Mouse (Mus musculus) T-helper 1 cell (primary cell): ENCODE data around the gene Marf1.

Experiments
- in situ Hi-C: fragments of 300-600 bp; cut with MboI, MseI; formaldehyde crosslinking; loops from one replicate; pipeline ENCODE4 v1.15.1; 2025; ENCODE audit warnings: high pct_unique_total_duplicates

Gene Marf1

GRCm38 (mm10) chr16:14139106-14139505 lies 24.0 kb downstream of the Marf1 start:
- in situ Hi-C loops, result no loop called here

- in situ Hi-C loops, result no loop called here
These were observed 25.1 kb downstream of the Marf1 start for GRCm38 (mm10) chr16:14137976-14138561.

GRCm38 (mm10) chr16:14135014-14135413 lies 28.1 kb downstream of the Marf1 start:
- in situ Hi-C loops, result no loop called here

GRCm38 (mm10) chr16:14131838-14132237 lies 31.3 kb downstream of the Marf1 start:
- in situ Hi-C loops, result no loop called here

GRCm38 (mm10) chr16:14131376-14131775 lies 31.8 kb downstream of the Marf1 start:
- in situ Hi-C loops, result no loop called here

- in situ Hi-C loops, result no loop called here
These were observed 32.4 kb downstream of the Marf1 start for GRCm38 (mm10) chr16:14130796-14131195.

GRCm38 (mm10) chr16:14128977-14129376 lies 34.2 kb downstream of the Marf1 start:
- in situ Hi-C loops, result no loop called here

GRCm38 (mm10) chr16:14125253-14125652 lies 37.9 kb downstream of the Marf1 start:
- in situ Hi-C loops, result no loop called here

- in situ Hi-C loops, result no loop called here
These were observed 38.4 kb downstream of the Marf1 start for GRCm38 (mm10) chr16:14124709-14125108.

- in situ Hi-C loops, result no loop called here
These were observed 39.2 kb downstream of the Marf1 start for GRCm38 (mm10) chr16:14123901-14124300.

- in situ Hi-C loops, result no loop called here
These were observed 40.6 kb downstream of the Marf1 start for GRCm38 (mm10) chr16:14122586-14122985.

- in situ Hi-C loops, result no loop called here
These were observed 41.6 kb downstream of the Marf1 start for GRCm38 (mm10) chr16:14121563-14121962.

- in situ Hi-C loops, result no loop called here
These were observed 42.2 kb downstream of the Marf1 start for GRCm38 (mm10) chr16:14120941-14121340.

GRCm38 (mm10) chr16:14117299-14117698 lies 45.9 kb downstream of the Marf1 start:
- in situ Hi-C loops, result no loop called here

GRCm38 (mm10) chr16:14112742-14113141 lies 50.4 kb downstream of the Marf1 start:
- in situ Hi-C loops, result no loop called here

GRCm38 (mm10) chr16:14112133-14112532 lies 51.0 kb downstream of the Marf1 start:
- in situ Hi-C loops, result no loop called here

- in situ Hi-C loops, result no loop called here
These were observed 52.2 kb downstream of the Marf1 start for GRCm38 (mm10) chr16:14110922-14111321.

GRCm38 (mm10) chr16:14109651-14110230 lies 53.4 kb downstream of the Marf1 start:
- in situ Hi-C loops, result loop anchor here (5.0 to 10.0 kb wide), 2 partner anchors 33 to 55 kb away; partner anchors contain the start of genes Marf1 and Nde1

- in situ Hi-C loops, result loop anchor here (5.0 to 10.0 kb wide), 2 partner anchors 36 to 59 kb away; partner anchors contain the start of genes Marf1 and Nde1
These were observed 57.3 kb downstream of the Marf1 start for GRCm38 (mm10) chr16:14105891-14106290.

GRCm38 (mm10) chr16:14091771-14092170 lies 71.4 kb downstream of the Marf1 start:
- in situ Hi-C loops, result no loop called here

GRCm38 (mm10) chr16:14089296-14089695 lies 73.9 kb downstream of the Marf1 start:
- in situ Hi-C loops, result no loop called here

- in situ Hi-C loops, result no loop called here
These were observed 74.9 kb downstream of the Marf1 start for GRCm38 (mm10) chr16:14088249-14088648.

GRCm38 (mm10) chr16:14082925-14083324 lies 80.2 kb downstream of the Marf1 start:
- in situ Hi-C loops, result no loop called here
